Mouse (Mus musculus): ENCODE data around the gene Rnf187. TPM values are rescaled to one million over a fixed set of nuclear protein-coding genes. Genes with fewer than 3 reads are reported as not detected.

The Rnf187 gene
- total RNA-seq, 2 experiments from 2014 or later, result 160 to 167 TPM

DNA sequence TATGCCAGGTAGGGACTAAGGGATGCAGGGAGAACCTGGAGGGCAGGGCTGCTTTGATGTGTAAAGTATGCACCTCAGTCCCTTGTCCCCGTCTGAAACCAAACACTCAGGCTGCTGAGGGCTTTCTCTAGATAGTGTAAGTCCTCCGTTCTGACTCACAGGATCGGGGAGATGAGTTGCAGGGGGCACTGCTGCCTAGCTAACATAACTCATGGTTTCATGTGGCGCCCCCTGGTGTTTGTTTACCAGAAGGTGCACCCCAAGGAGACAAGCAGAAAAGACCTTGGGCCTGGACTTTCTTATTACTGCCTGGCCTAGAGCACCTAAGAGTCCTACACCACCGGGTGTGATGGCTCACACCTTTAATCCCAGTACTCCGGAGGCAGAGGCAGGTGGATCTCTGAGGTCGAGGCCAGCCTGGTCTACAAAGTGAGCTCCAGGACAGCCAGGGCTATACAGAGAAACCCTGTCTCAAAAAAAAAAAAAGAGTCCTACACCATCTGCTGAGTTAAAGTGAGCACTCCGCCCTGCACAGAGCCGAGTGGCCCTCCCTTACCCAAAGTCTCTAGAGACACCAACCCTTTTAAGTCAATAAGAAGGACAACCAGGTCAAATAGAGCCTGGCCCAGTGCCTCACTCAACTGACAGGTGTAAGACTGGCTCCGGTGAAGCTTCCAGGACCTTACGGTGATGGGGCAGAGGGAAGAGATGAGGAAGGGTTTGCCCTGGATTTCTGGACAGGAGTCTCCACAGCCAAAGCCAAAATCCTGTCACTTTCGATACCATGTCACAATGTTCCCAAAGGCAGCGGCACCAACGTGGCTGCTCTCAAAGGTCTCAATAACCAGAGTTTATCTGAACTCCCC is 21.6 kb downstream of the Rnf187 start:
- intact Hi-C loops (cut with DNase I), result no loop called here
- peak in 1 of 2 experiments; percentile 52 for DNase-seq

DNA sequence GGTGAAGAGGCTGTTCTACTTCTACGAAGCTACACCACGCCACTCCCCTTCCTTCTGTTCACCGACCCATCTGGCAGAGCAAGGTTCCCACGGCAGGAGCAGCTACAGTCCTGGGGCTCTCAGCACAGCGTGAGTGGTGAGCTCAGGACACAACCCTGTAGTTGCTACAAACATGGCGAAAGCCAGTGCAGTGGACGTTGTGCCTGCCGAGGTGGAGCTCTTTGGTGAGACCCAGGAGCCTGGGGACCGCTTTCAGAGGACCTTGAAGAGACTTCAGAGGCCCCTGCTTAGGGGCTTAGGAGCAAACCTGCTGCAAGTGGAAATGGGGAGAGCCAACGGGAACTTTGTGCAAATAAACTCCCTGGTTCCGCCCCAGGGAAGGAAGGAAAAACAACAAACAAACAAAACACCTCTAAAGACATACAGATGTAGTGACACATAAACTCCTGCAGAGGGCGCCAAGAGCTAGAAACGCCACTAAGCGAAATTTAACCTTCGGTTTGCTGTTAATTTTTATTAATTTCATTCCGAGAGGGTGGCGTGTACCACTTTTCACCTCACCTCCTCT is 24.2 kb downstream of the Rnf187 start:
- DNase-seq, result peak; percentile 28 to 44
- intact Hi-C loops (cut with DNase I), result no loop called here

- intact Hi-C loops (cut with DNase I), result no loop called here
- no peak for DNase-seq
These were observed 24.9 kb downstream of the Rnf187 start for GRCm38 (mm10) chr11:58913776-58914175.

DNA sequence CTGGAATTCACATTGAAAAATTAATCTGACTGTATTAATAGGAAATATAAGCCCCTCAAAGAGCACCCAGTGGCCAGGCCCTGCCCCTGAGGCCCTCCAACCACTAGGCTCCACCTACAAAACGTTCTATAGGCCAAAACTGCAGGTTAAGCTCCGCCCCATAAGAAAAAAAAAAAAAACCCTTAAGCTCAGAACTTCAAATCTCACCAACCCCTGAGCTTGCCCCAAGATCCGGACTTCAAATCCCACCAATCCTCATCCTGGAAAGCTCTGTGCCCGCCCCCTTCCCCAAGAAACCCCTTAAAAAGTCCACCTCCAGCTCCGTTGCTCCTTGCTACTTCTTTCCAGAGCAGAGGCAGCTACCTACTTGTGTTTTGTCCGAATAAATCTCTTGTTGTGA is 33.9 kb downstream of the Rnf187 start:
- intact Hi-C loops (cut with DNase I), result no loop called here
- DNase-seq, result peak; percentile 14 to 15

DNA sequence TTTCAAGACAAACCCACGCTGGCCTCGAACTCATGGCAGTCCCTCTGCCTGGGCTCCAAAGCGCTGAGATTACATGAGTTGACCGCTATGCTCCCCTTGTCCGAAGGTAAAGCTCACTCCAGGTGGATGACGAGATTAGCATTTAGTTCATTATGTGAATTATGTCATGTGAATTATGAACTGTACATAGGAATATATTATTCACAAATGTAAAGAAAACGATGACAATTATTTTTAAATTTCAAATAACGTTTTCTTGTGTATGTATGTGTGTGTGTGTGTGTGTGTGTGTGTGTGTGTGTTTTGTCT is 34.4 kb downstream of the Rnf187 start:
- intact Hi-C loops (cut with DNase I), result no loop called here
- DNase-seq, result no peak

DNA sequence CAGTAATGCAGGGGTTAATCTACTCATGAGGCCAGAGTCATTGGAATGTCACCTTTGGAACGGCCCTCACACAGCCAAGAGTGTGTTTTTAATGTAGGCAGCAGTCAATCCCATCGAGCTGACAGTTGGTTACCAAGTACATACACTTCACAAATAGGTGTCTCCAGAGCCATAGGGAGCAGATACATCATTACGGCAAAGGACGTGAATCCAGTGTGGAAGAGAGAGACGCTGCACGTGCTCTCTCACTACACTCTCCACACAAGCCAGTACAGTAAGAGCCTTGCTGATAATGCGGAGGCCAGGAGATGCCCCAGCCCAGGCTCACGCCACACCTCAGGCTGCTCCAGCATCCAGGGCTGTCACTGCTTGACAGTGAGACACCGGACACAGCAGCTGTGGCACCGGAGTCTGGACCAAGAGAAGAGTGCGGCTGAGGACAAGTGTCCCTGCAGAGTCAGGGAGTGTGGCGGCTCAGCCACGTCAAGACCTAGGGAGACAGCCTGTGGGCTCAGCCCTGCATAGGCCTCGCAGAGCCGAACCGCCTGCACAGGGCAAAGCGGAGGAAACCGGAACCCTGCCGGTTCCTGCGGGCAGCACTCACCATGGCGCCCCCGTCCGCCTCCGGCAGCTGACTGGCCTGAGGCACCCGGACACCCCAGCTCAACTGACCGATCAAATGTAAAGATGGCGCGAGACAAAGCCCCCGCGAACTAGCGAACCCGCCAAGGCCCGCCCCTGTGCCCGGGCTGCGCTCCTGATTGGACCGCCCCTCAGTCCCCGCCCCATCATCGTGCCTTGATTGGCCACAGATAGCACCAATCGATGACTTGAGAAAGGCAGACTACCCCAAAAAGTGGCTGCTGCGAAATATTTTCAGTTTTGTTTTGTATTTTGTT is 35.0 kb downstream of the Rnf187 start, which contains the start of gene Zfp39:
Gene Zfp39, minus strand, starts transcription at position 715 of the 899 bp plus-strand sequence.
- peak; percentile 98 to 99 for DNase-seq
- intact Hi-C loops (cut with DNase I), result no loop called here

DNA sequence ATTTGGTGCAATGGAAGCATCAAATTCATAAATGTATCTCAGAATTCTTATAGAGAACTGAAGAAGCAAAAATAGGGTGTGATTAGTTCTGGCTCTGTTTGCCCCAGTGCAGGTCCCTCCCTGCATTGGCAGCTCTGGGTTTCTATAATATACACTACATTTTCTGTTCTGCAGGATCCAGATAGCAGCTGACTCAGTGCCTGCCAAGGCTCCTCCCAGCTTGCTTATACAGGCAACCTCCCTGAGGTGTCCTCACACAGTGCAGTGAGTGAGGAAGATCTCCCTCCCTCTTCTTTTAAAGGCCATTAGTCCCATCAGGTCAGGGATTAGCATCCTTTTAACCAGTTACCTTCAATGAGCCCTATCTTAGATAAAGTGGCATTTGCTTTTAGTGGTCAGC is 37.6 kb downstream of the Rnf187 start:
- intact Hi-C loops (cut with DNase I), result no loop called here
- no peak for DNase-seq

DNA sequence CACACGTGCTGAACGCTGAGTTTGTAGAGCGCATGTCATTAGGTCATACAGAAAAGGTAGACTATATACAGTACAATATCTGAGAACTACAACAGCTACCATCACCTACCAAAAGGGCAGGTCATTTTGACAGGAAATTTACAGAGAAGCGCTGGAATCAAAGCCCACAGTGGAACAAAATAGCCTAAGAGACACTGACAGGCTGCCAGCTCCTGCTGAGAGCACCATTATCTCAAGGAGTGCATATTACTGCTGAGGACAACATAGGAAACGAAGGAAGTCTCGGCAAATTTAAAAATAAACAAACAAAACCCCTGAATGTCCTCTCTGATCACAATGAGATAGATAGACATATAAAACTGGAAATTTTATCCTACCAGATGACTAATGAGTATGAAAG is 41.2 kb downstream of the Rnf187 start:
- intact Hi-C loops (cut with DNase I), result no loop called here

DNA sequence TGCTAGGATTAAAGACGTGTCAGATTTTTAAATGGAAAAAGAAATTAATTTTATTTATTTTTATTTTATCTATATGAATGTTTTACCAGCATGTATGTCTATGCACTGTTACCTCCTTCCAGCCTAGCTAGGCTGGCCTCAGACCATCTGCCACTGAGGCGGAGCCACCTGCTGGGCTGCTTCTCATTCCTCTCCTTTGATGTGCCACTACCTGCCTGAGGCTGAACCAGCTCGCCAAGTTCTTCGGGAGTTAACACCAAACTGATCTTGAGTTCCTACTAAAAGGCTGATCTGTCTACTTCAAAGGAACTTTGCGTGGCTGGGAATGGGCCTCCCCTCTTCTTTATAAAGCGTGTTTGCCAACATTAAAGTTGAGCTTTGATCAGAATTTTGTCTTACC is 44.3 kb downstream of the Rnf187 start:
- intact Hi-C loops (cut with DNase I), result no loop called here
- DNase-seq, result no peak

More for the DNA sequence above, 41.2 kb downstream of the Rnf187 start:
- no peak for DNase-seq

DNA sequence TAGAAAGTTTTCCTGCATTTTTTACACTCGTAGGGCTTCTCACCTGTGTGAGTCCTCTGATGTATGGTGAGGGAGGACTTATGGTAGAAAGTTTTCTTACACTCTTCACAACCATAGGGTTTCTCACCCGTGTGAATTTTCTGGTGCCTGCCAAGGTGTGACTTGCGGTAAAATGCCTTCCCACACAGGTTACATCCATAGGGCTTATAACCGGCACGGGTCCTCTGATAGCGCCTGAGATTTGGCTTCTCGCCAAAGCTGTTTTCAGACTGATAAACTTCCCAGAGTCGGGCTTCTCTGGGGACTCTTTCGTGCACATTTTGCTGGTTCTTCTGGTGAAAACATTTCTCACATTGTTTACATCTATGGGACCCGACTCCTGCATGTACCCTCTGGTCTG is 48.2 kb downstream of the Rnf187 start:
- intact Hi-C loops (cut with DNase I), result no loop called here
- DNase-seq, result no peak

- no peak for DNase-seq
These were observed 55.0 kb downstream of the Rnf187 start for GRCm38 (mm10) chr11:58883756-58884155.

More at GRCm38 (mm10) chr11:58883756-58884155, 55.0 kb downstream of the Rnf187 start:
- intact Hi-C loops (cut with DNase I), result no loop called here

Small RNA genes lying within 50 kb of the gene (microRNA-seq; reads per million reads assigned to microRNA genes)
- 0 reads per million in 2 experiments for gene Gm44313 (ENCODE audit: borderline number of aligned reads in 2 of 2)

Other genes with a start within 250 kb of the Rnf187 start
- gene Olfr319, start 239.8 kb downstream of the Rnf187 start, total RNA-seq (2021), result not detected
- gene Olfr318, start 214.9 kb downstream of the Rnf187 start, total RNA-seq (2021), result not detected
- not detected for gene Olfr317, start 199.7 kb downstream of the Rnf187 start, total RNA-seq (2021)
- not detected for gene Olfr316, start 186.2 kb downstream of the Rnf187 start, total RNA-seq (2021)
- not detected for gene Olfr315, start 165.7 kb downstream of the Rnf187 start, total RNA-seq (2021)
- not detected for gene Olfr314, start 156.0 kb downstream of the Rnf187 start, total RNA-seq (2021)
- gene Fam183b, start 137.0 kb downstream of the Rnf187 start, total RNA-seq (2021), result not detected
- not detected for gene Olfr313, start 123.9 kb downstream of the Rnf187 start, total RNA-seq (2021)
- gene Olfr312, start 109.7 kb downstream of the Rnf187 start, total RNA-seq (2021), result not detected
- not detected for gene Olfr311, start 99.7 kb downstream of the Rnf187 start, total RNA-seq (2021)
- gene Gm12258, start 91.8 kb downstream of the Rnf187 start, total RNA-seq (2021), result 1 to 10 TPM; 1.5 to 2.5 TPM
- gene 2810021J22Rik, start 71.7 kb downstream of the Rnf187 start, total RNA-seq (2021), result 1 to 10 TPM; 1.6 to 2.0 TPM
- 1 to 10 TPM; 3.4 to 3.7 TPM for gene Zfp39, start 34.7 kb downstream of the Rnf187 start, total RNA-seq (2021)
- gene Btnl10, start 21.0 kb downstream of the Rnf187 start, total RNA-seq (2021), result not detected
- gene Hist3h2ba, start 10.0 kb upstream of the Rnf187 start, total RNA-seq (2021), result 1 to 10 TPM; 2.2 to 2.5 TPM
- gene Hist3h2a, start 15.8 kb upstream of the Rnf187 start, total RNA-seq (2021), result 10 to 100 TPM; 15.3 to 17.6 TPM
- under 1 TPM; 0.11 to 0.16 TPM for gene Trim17, start 15.8 kb upstream of the Rnf187 start, total RNA-seq (2021)
- gene Trim11, start 39.2 kb upstream of the Rnf187 start, total RNA-seq (2021), result 10 to 100 TPM; 14.5 TPM
- 100 to 1,000 TPM; 725 to 820 TPM for gene Obscn, start 197.5 kb upstream of the Rnf187 start, total RNA-seq (2021)
- gene Iba57, start 224.8 kb upstream of the Rnf187 start, total RNA-seq (2021), result 10 to 100 TPM; 20.4 to 20.5 TPM
- gene Gjc2, start 244.3 kb upstream of the Rnf187 start, total RNA-seq (2021), result 1 to 10 TPM in 1 of 2 experiments, under 1 TPM in 1; 0.97 to 1.0 TPM

Measured in heart, postnatal 36 days (tissue).